Mouse (Mus musculus) ovary, postnatal 14 days (tissue): Measurements from ENCODE around the gene Phf21a.
A peak's percentile ranks its signal among the peaks of the same experiment; 100 is the strongest.

Experiments used
- DNase-seq: peaks from one replicate; pipeline ENCODE4 v3.0.0; 2022; ENCODE audit warnings: low spot score

The Phf21a gene

DNA sequence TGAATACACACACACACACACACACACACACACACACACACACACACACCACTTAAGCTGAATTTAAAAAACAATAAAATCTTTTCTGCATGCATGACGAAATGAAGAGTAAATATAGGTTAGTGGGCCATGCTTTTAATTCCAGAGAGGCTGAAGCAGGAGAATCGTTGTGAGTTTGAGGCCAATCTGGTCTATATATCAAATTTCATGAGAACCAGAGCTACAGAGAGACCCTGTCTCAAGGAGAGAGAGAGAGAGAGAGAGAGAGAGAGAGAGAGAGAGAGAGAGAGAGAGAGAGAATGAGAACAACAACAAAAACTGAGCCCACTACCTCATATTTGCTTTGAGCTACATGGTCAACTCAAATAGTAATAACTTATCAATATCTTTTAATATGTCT lies at the start of gene Phf21a:
Gene Phf21a (plus strand): TSS at position 301 of the 400 bp plus-strand sequence.
- DNase-seq, result no peak

- no peak for DNase-seq
These were observed 49.6 kb upstream of the Phf21a start for GRCm38 (mm10) chr2:92043285-92043684.

- no peak for DNase-seq
These were observed 45.3 kb upstream of the Phf21a start for GRCm38 (mm10) chr2:92047601-92048000.

- DNase-seq, result no peak
These were observed 44.8 kb upstream of the Phf21a start for GRCm38 (mm10) chr2:92048034-92048690.

GRCm38 (mm10) chr2:92052188-92052587 lies 40.7 kb upstream of the Phf21a start:
- DNase-seq, result no peak

- DNase-seq, result no peak
These were observed 40.2 kb upstream of the Phf21a start for GRCm38 (mm10) chr2:92052754-92053153.

DNA sequence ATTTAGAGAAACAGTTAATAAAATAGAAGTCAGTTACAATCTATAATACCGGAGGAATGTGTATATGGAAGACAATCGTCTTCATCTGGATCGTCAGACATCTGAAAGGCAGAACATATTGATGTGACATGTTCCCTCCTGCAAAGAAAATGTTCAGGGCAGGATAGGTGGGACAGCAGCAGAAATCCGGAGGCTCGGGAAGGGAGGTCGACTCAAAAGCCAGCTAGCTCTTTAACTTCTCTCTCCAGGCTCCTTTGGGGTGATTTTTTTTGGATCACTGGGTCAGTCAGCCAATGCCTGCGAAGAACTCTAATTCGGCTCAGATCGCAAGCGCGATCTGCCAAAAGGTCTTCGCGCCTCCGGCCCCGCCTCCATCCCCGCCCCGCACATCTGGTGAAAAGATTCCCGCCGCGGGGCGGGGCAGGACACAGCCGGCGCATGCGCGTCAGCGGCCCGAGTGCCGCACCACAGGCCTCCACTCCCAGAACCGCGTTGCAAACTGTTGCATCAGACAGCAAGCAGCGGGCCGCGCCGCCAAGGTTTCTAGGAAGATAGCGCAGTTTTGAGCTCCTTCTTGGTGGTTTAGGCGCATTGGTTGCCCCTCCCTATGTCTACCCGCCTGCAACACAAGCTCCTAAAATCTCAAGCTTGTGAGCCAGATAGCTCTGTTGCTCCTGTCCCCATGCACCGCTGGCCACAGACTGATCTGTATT lies 37.7 kb upstream of the Phf21a start:
- peak; percentile 87 for DNase-seq

DNA sequence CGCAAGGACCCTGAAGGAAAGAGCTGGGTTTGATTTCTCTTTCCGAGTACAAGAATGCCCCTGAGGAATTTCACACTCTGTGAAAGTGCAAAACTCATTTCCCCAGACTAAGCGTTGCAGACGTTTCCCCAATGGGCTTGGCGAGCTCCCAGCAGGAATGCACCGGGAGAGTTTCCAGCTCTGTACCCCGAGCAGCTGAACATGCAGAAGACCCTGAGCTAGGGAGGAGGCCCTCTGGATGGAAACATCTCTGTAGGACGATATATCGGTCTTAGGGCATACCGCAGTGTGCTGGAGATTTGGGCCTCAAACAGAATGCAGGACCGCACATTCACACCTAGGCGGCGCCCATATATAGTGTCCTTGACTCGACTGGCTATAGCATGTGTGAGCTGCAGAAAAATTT lies 37.1 kb upstream of the Phf21a start:
- peak; percentile 60 for DNase-seq

GRCm38 (mm10) chr2:92056760-92057159 lies 36.2 kb upstream of the Phf21a start:
- no peak for DNase-seq

DNA sequence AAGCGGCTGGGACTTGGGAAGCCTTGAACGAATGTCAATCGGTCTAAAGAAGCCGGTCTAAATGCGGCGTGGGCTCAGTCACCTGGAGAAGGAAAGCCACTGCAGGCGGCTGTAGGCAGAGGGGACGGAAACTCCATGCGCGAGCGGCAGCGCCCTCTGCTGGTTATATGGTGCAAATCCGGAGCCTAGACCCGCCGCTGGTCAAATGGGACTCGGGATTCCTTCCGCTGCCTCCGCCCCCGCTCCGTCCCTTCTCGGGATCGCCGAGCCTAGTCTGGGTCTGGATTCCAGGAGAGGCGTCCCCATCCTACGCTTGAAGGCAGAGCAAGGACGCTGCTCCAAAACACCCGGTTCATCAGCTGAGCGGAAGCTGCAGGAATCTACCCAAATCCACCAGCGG lies 34.4 kb upstream of the Phf21a start:
- DNase-seq, result peak; percentile 95

GRCm38 (mm10) chr2:92058936-92059335 lies 34.0 kb upstream of the Phf21a start:
- no peak for DNase-seq

DNA sequence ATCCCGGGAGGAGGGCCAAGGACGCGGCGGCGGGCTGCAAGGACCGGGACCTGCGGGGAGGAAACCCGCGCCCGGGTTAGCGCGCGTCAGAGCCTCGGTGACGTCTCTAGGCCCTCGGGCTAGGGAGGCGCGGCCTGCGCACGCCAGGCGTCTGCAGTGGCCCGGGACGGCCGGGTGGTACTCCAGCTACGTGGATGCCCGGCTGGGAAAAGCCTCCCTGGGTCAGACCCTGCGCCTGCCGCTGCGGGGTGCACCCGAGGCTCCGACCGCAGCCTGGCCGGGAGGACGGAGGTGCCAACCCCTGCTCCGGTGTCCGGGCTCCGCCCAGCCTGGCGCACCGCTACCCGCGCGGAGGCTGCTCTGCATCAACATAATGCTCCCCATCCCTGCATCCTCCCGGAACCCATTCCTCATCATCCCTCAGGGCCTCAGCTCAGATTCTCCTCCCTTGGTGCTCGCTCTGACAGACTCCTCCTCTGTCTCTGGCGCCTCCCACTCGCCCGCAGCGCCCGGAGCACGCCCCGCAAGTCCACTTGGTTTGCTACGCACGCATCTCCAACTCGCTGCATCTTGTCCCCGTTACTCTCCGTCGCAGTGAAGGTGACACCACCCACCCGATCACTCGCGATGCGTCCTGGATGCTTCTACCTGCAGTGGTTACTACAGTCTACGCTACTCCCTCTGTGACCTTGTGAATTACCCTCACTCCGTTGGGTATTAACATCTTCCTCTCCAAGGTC lies 33.3 kb upstream of the Phf21a start:
- peak; percentile 29 for DNase-seq

DNA sequence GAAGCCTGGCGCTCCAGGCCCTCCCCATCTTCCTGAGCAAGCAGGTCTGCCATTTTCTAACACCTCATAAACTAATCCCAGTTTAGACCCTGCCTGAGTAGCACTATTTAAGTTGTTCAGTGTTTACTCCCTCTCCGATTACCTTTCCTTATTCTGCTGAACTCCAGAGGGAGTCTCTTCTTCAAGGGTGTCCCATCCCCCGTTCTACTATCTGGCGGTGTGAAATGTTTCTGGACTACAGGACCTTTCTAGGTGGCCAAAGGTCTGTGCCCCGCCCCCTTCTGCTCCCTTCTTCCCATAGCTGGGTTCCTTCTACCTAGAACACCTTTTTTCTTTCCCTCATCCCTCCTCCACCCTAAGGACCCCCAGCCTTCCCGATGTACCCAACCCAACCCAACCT lies 32.6 kb upstream of the Phf21a start:
- no peak for DNase-seq

GRCm38 (mm10) chr2:92061337-92061736 lies 31.6 kb upstream of the Phf21a start:
- no peak for DNase-seq

DNA sequence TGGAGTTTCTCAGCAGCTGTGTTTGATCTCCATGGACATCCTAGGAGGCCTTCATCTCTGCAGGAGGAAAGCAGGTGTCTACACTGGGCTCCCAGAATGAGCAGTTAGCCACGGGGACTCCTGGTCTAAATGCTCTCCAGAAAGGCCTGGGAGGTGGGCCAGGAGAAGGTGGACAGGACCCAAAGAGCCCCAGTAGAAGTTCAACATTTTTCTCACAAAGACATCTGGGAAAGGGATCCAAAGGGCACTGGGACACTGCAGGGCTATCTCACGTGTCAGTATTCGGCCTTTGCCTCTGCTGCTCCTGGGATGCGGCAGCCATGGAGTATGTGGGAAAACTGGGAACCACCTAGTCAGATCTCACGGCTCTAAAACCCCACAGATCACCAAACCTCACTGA lies 29.8 kb upstream of the Phf21a start:
- DNase-seq, result no peak

GRCm38 (mm10) chr2:92065269-92065888 lies 27.5 kb upstream of the Phf21a start:
- no peak for DNase-seq

- no peak for DNase-seq
These were observed 27.0 kb upstream of the Phf21a start for GRCm38 (mm10) chr2:92065938-92066337.

- DNase-seq, result no peak
These were observed 26.0 kb upstream of the Phf21a start for GRCm38 (mm10) chr2:92066899-92067298.

GRCm38 (mm10) chr2:92067600-92067999 lies 25.3 kb upstream of the Phf21a start:
- DNase-seq, result no peak

DNA sequence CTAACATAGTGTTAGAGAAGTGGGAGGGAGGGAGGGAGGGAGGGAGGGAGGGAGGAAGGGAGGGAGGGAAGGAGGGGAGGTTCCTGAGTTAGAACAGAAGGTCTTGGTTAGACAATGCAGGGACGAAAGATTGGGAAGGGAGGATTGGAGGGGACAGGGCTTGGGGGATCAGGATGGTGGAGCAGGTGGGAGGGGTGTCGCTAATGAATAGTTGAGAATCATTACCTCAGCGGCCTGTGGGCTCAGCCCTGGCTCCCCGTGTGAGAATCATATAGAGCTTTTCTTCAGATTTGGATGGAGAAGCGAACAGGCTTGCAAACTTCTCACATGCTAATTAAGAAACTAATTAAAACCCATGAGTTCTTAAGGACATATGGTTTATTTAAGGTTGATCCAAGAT lies 23.3 kb upstream of the Phf21a start:
- DNase-seq, result no peak

GRCm38 (mm10) chr2:92071143-92071542 lies 21.8 kb upstream of the Phf21a start:
- DNase-seq, result no peak

GRCm38 (mm10) chr2:92076086-92076692 lies 16.7 kb upstream of the Phf21a start:
- DNase-seq, result no peak
